Mouse (Mus musculus) liver, embryonic 16.5 days (tissue): ENCODE measurements around the gene Add3. TPM values are rescaled to one million over a fixed set of nuclear protein-coding genes. Genes with fewer than 3 reads are reported as not detected.

Experiments used
- ATAC-seq: fragments of 200-750 bp; cut with Nextera tagmentation; 2 replicates; pipeline ENCODE4 v1.8.0; 2017; ENCODE audit warnings: low read depth, mild to moderate bottlenecking, moderate number of reproducible peaks, moderate library complexity
- H3K27ac ChIP-seq: fragments of 300-500 bp; sonication (generic); 2 replicates; pipeline ENCODE4 v1.5.1; 2014; ENCODE audit warnings: mild to moderate bottlenecking, low read length
- H3K27me3 ChIP-seq: fragments of 300-500 bp; sonication (generic); 2 replicates; pipeline ENCODE4 v1.6.1; 2014; ENCODE audit warnings: low read depth, low read length, mixed read lengths; ENCODE audit not compliant: control insufficient read depth, insufficient read depth
- H3K36me3 ChIP-seq: fragments of 300-500 bp; sonication (generic); 2 replicates; pipeline ENCODE4 v1.6.1; 2014; ENCODE audit warnings: mild to moderate bottlenecking; ENCODE audit not compliant: control insufficient read depth, insufficient read depth
- H3K4me1 ChIP-seq: fragments of 300-500 bp; sonication (generic); 2 replicates; pipeline ENCODE4 v1.6.1; 2014; ENCODE audit warnings: low read depth, low read length, mixed read lengths; ENCODE audit not compliant: control insufficient read depth
- H3K4me2 ChIP-seq: fragments of 300-500 bp; sonication (generic); 2 replicates; pipeline ENCODE4 v1.6.1; 2014; ENCODE audit warnings: low read depth, low read length, mixed read lengths
- H3K4me3 ChIP-seq: fragments of 300-500 bp; sonication (generic); 2 replicates; pipeline ENCODE4 v1.5.1; 2014; ENCODE audit warnings: low read depth, mild to moderate bottlenecking, low read length
- H3K9ac ChIP-seq: fragments of 300-500 bp; sonication (generic); 2 replicates; pipeline ENCODE4 v1.6.1; 2014; ENCODE audit warnings: low read depth, low read length
- H3K9me3 ChIP-seq: fragments of 300-500 bp; sonication (generic); replicated peaks from 2 replicates; pipeline ENCODE4 v1.6.1; 2016; ENCODE audit warnings: low read length; ENCODE audit not compliant: control insufficient read depth
- WGBS: fragments of 180-500 bp; shearing (Covaris S2); extraction: QIAGEN DNeasy Blood & Tissue Kit; methylation state at CpG from one replicate; pipeline ENCODE4 v1.1.7; 2014; ENCODE audit not compliant: insufficient replicate concordance; 5-methylcytosine and 5-hydroxymethylcytosine counted together
- polyA plus RNA-seq: library from polyadenylated mRNA; unstranded; fragments of >200 nt; fragmentation: Nextera tagmentation; extraction: Ambion mirVana; gene quantifications from 2 replicates; pipeline ENCODE4 v1.2.1, GENCODE M21; 2015

The Add3 gene
- polyA plus RNA-seq, 1 experiment from 2014 or later, result 28.4 TPM

GRCm38 (mm10) chr19:53259541-53259940 lies 119.3 kb downstream of the Add3 start:
- H3K4me2 ChIP-seq, result peak overlapping the region; percentile 82
- peak overlapping the region; percentile 74 for H3K9ac ChIP-seq
- peak overlapping the region; percentile 99 for H3K27ac ChIP-seq
- ATAC-seq, result peak; percentile 12
- no peaks in the 10 kb centered on the region for H3K36me3 ChIP-seq
- H3K4me1 ChIP-seq, result peaks cover 55% of the 10 kb centered on the region
- H3K4me3 ChIP-seq, result peak overlapping the region; percentile 47
- peaks cover 12% of the 10 kb centered on the region for H3K27me3 ChIP-seq
- H3K9me3 ChIP-seq, result no peaks in the 10 kb centered on the region
- 46% methylated on average over 5 of the region's 5 CpGs for WGBS

GRCm38 (mm10) chr19:53260261-53260660 lies 120.0 kb downstream of the Add3 start:
- Histone ChIP-seq H3K27me3 (peaks cover 16% of the 10 kb centered on the region), H3K4me3 (no peak overlapping the region), H3K9me3 (no peaks in the 10 kb centered on the region), H3K4me2 (peak overlapping the region; percentile 82; the same call in 1 of the 2 replicates), H3K36me3 (no peaks in the 10 kb centered on the region), H3K27ac (peak overlapping the region; percentile 99), H3K9ac (no peak overlapping the region; the same call in 1 of the 2 replicates), H3K4me1 (peaks cover 53% of the 10 kb centered on the region)
- WGBS, result 70% methylated on average over 10 of the region's 10 CpGs
- no peak for ATAC-seq

- no peak for ATAC-seq
- H3K4me1 ChIP-seq, result peaks cover 48% of the 10 kb centered on the region
- no peak overlapping the region for H3K27ac ChIP-seq
- H3K36me3 ChIP-seq, result no peaks in the 10 kb centered on the region
- H3K4me3 ChIP-seq, result no peak overlapping the region
- 75% methylated on average over 4 of the region's 4 CpGs for WGBS
- H3K4me2 ChIP-seq, result no peak overlapping the region
- peaks cover 21% of the 10 kb centered on the region for H3K27me3 ChIP-seq
- no peak overlapping the region for H3K9ac ChIP-seq
- H3K9me3 ChIP-seq, result no peaks in the 10 kb centered on the region
Observed at GRCm38 (mm10) chr19:53260828-53261227, 120.6 kb downstream of the Add3 start.

GRCm38 (mm10) chr19:53262061-53262460 lies 121.8 kb downstream of the Add3 start:
- peaks cover 38% of the 10 kb centered on the region for H3K4me1 ChIP-seq

GRCm38 (mm10) chr19:53263859-53264733 lies 123.9 kb downstream of the Add3 start:
- H3K4me1 ChIP-seq, result peaks cover 18% of the 10 kb centered on the region
- H3K9me3 ChIP-seq, result no peaks in the 10 kb centered on the region
- peaks cover 25% of the 10 kb centered on the region for H3K27me3 ChIP-seq
- WGBS, result 19% methylated on average over 22 of the region's 23 CpGs
- H3K27ac ChIP-seq, result no peak overlapping the region
- H3K36me3 ChIP-seq, result no peaks in the 10 kb centered on the region
- ATAC-seq, result no peak
- no peak overlapping the region for H3K9ac ChIP-seq
- no peak overlapping the region for H3K4me2 ChIP-seq
- no peak overlapping the region for H3K4me3 ChIP-seq

More at GRCm38 (mm10) chr19:53262061-53262460, 121.8 kb downstream of the Add3 start:
- H3K4me2 ChIP-seq, result no peak overlapping the region
- H3K27ac ChIP-seq, result no peak overlapping the region
- no peaks in the 10 kb centered on the region for H3K36me3 ChIP-seq
- no peak for ATAC-seq
- 75% methylated on average over 7 of the region's 7 CpGs for WGBS
- H3K9ac ChIP-seq, result no peak overlapping the region
- no peaks in the 10 kb centered on the region for H3K9me3 ChIP-seq
- H3K27me3 ChIP-seq, result peaks cover 23% of the 10 kb centered on the region
- no peak overlapping the region for H3K4me3 ChIP-seq

- 44% methylated on average over 12 of the region's 12 CpGs for WGBS
- H3K9me3 ChIP-seq, result no peaks in the 10 kb centered on the region
- no peak overlapping the region for H3K4me3 ChIP-seq
- H3K4me2 ChIP-seq, result no peak overlapping the region
- no peaks in the 10 kb centered on the region for H3K36me3 ChIP-seq
- H3K9ac ChIP-seq, result no peak overlapping the region
- no peak overlapping the region for H3K27ac ChIP-seq
- no peak for ATAC-seq
- peaks cover 25% of the 10 kb centered on the region for H3K27me3 ChIP-seq
- H3K4me1 ChIP-seq, result peaks cover 8% of the 10 kb centered on the region
Observed at GRCm38 (mm10) chr19:53264821-53265727, 124.8 kb downstream of the Add3 start.

- H3K4me2 ChIP-seq, result no peak overlapping the region
- WGBS, result 71% methylated on average over 9 of the region's 9 CpGs
- H3K4me3 ChIP-seq, result no peak overlapping the region
- H3K4me1 ChIP-seq, result peaks cover 3% of the 10 kb centered on the region
- H3K9ac ChIP-seq, result no peak overlapping the region
- ATAC-seq, result no peak
- no peak overlapping the region for H3K27ac ChIP-seq
- H3K36me3 ChIP-seq, result no peaks in the 10 kb centered on the region
- H3K27me3 ChIP-seq, result peaks cover 25% of the 10 kb centered on the region
- H3K9me3 ChIP-seq, result no peaks in the 10 kb centered on the region
Observed at GRCm38 (mm10) chr19:53267305-53267704, 127.1 kb downstream of the Add3 start.

- ATAC-seq, result no peak
- Histone ChIP-seq H3K27ac (no peak overlapping the region), H3K4me1 (no peaks in the 10 kb centered on the region), H3K9me3 (no peaks in the 10 kb centered on the region), H3K9ac (no peak overlapping the region), H3K4me3 (no peak overlapping the region), H3K27me3 (no peaks in the 10 kb centered on the region), H3K4me2 (no peak overlapping the region), H3K36me3 (no peaks in the 10 kb centered on the region)
- 68% methylated on average over 17 of the region's 17 CpGs for WGBS
Observed at GRCm38 (mm10) chr19:53273055-53273722, 132.9 kb downstream of the Add3 start.
